ENCODE assay signal across 15 mouse cellular contexts in genomic region chr12:17548505-17548904, GRCm38 (mm10). TPM values are rescaled to one million over a fixed set of nuclear protein-coding genes. Genes with fewer than 3 reads are reported as not detected.
DNase-seq lines count a peak whose midpoint lies in the region; ATAC-seq and TF ChIP-seq lines count a peak whose summit lies in the region.
"Had no signal": no experiment of that assay in that cellular context is flagged by ENCODE, and none has a peak within 500 bp of the region (broad histone marks: within the 10 kb centered on the region; RNA-seq: fewer than 3 reads in every experiment).

No protein-coding gene starts in this region.

- no peak overlapping the region for H3K4me2 ChIP-seq in hindbrain, embryonic 11.5 days (replicated peaks; ENCODE audit: low read depth, low read length)
- peak overlapping the region; percentile 85 for H3K4me2 ChIP-seq in liver, embryonic 14.5 days (ENCODE audit: low read depth)
- no peak overlapping the region for H3K4me2 ChIP-seq in liver, embryonic 11.5 days
- H3K4me2 ChIP-seq: limb, embryonic 13.5 days; lung, embryonic 15.5 days had no signal

- WGBS in hindbrain, embryonic 11.5 days = 66% methylated on average over 5 of the region's 5 CpGs
- WGBS in hindbrain, embryonic 10.5 days = 67% methylated on average over 5 of the region's 5 CpGs
- WGBS in liver, embryonic 14.5 days (ENCODE audit: insufficient replicate concordance) = 83% methylated on average over 5 of the region's 5 CpGs
- 88% methylated on average over 5 of the region's 5 CpGs for WGBS in liver, embryonic 11.5 days

- no peak for TF ChIP-seq EP300 in liver, embryonic 14.5 days (IDR thresholded peaks at IDR 0.05; ENCODE audit: low read depth)

- H3K9me3 ChIP-seq in hindbrain, embryonic 11.5 days (ENCODE audit: control insufficient read depth, low read length) = no peaks in the 10 kb centered on the region
- H3K9me3 ChIP-seq in hindbrain, embryonic 10.5 days = no peaks in the 10 kb centered on the region
- no peaks in the 10 kb centered on the region for H3K9me3 ChIP-seq in liver, embryonic 14.5 days (ENCODE audit: control insufficient read depth, low read length)
- no peaks in the 10 kb centered on the region for H3K9me3 ChIP-seq in liver, embryonic 11.5 days (ENCODE audit: control insufficient read depth, low read length)
- H3K9me3 ChIP-seq: limb, embryonic 13.5 days; lung, embryonic 15.5 days had no signal

- H3K36me3 ChIP-seq in hindbrain, embryonic 11.5 days (ENCODE audit: control insufficient read depth, insufficient read depth, low read length) = no peaks in the 10 kb centered on the region; the same call in 1 of the 2 replicates
- peaks cover 57% of the 10 kb centered on the region for H3K36me3 ChIP-seq in hindbrain, embryonic 10.5 days
- H3K36me3 ChIP-seq in liver, embryonic 14.5 days (replicated peaks; ENCODE audit: control insufficient read depth, insufficient read depth, low read depth) = peaks cover 61% of the 10 kb centered on the region
- H3K36me3 ChIP-seq in liver, embryonic 11.5 days (ENCODE audit: control insufficient read depth, insufficient read depth, low read length) = peaks cover 38% of the 10 kb centered on the region

- no peak for TF ChIP-seq CTCF in liver, embryonic 14.5 days (IDR thresholded peaks at IDR 0.05; ENCODE audit: low read depth)

- H3K4me1 ChIP-seq in hindbrain, embryonic 11.5 days (replicated peaks; ENCODE audit: control insufficient read depth, insufficient read depth, low read length) = no peaks in the 10 kb centered on the region
- peaks cover 20% of the 10 kb centered on the region for H3K4me1 ChIP-seq in hindbrain, embryonic 10.5 days (replicated peaks)
- H3K4me1 ChIP-seq in liver, embryonic 14.5 days (replicated peaks; ENCODE audit: control insufficient read depth in 2 of 2, insufficient read depth in 2 of 2, low read length in 1 of 2) = peaks cover 8 to 15% of the 10 kb centered on the region in 2 experiments
- H3K4me1 ChIP-seq in liver, embryonic 11.5 days (replicated peaks; ENCODE audit: control insufficient read depth, insufficient read depth, low read length) = peaks cover 14% of the 10 kb centered on the region

- ATAC-seq in hindbrain, embryonic 11.5 days (ENCODE audit: low FRiP score) = no peak
- ATAC-seq in liver, embryonic 14.5 days (ENCODE audit: insufficient read depth) = no peak
- no peak for ATAC-seq in liver, embryonic 11.5 days (replicated peaks; ENCODE audit: low FRiP score)
- ATAC-seq: intestine, postnatal 0 days had no signal

- H3K27ac ChIP-seq in hindbrain, embryonic 11.5 days (ENCODE audit: low read depth, low read length) = no peak overlapping the region
- H3K27ac ChIP-seq in hindbrain, embryonic 10.5 days = no peak overlapping the region
- H3K27ac ChIP-seq in liver, embryonic 14.5 days = no peak overlapping the region
- H3K27ac ChIP-seq in liver, embryonic 11.5 days (ENCODE audit: low read depth, low read length) = no peak overlapping the region
- H3K27ac ChIP-seq: limb, embryonic 13.5 days; lung, embryonic 15.5 days had no signal

- H3K9ac ChIP-seq in hindbrain, embryonic 11.5 days (ENCODE audit: low read depth, low read length) = no peak overlapping the region
- no peak overlapping the region for H3K9ac ChIP-seq in liver, embryonic 14.5 days (replicated peaks)
- H3K9ac ChIP-seq in liver, embryonic 11.5 days (ENCODE audit: low read depth, low read length) = no peak overlapping the region
- H3K9ac ChIP-seq: limb, embryonic 13.5 days; lung, embryonic 15.5 days had no signal

- no peaks in the 10 kb centered on the region for H3K27me3 ChIP-seq in hindbrain, embryonic 11.5 days (ENCODE audit: control insufficient read depth, insufficient read depth, low read length)
- H3K27me3 ChIP-seq in hindbrain, embryonic 10.5 days (ENCODE audit: insufficient read depth, poor library complexity, severe bottlenecking) = no peaks in the 10 kb centered on the region
- no peaks in the 10 kb centered on the region for H3K27me3 ChIP-seq in liver, embryonic 14.5 days (ENCODE audit: control insufficient read depth, insufficient read depth, low read length)
- H3K27me3 ChIP-seq in liver, embryonic 11.5 days (replicated peaks; ENCODE audit: control insufficient read depth, insufficient read depth, low read length) = no peaks in the 10 kb centered on the region
- H3K27me3 ChIP-seq: limb, embryonic 13.5 days; lung, embryonic 15.5 days had no signal

- H3K4me3 ChIP-seq in hindbrain, embryonic 11.5 days (ENCODE audit: low read depth, low read length) = no peak overlapping the region
- no peak overlapping the region for H3K4me3 ChIP-seq in hindbrain, embryonic 10.5 days
- no peak overlapping the region for H3K4me3 ChIP-seq in liver, embryonic 14.5 days (ENCODE audit: insufficient read depth in 1 of 2, low read depth in 2 of 2, low read length in 2 of 2)
- H3K4me3 ChIP-seq in liver, embryonic 11.5 days (ENCODE audit: low read depth, low read length) = no peak overlapping the region
- H3K4me3 ChIP-seq: limb, embryonic 13.5 days; lung, embryonic 15.5 days had no signal

- DNase-seq in hindbrain, embryonic 11.5 days (ENCODE audit: low spot score) = peak; percentile 25
- no peak for DNase-seq in hindbrain, embryonic 10.5 days (ENCODE audit: low spot score)
- DNase-seq in liver, embryonic 14.5 days (ENCODE audit: low read depth in 3 of 3, low spot score in 3 of 3) = no peak
- no peak for DNase-seq in liver, embryonic 11.5 days (ENCODE audit: low spot score)
- peak; percentile 60 for DNase-seq in brain, embryonic 18.5 days (ENCODE audit: low read depth, low spot score)
- peak; percentile 20 for DNase-seq in induced T-regulatory cell, adult 2 months (ENCODE audit: low read depth)
- DNase-seq in adrenal gland, postnatal 14 days = no peak
- DNase-seq: cerebellum, postnatal 25 days; gastrocnemius, postnatal 10 days; heart, adult 18-20 months; right cerebral cortex, postnatal 4 days; thymus, postnatal 36 days had no signal

RNA-seq across cellular contexts. Expression of gene Odc1, which starts 3.9 kb away (rescaled TPM):
- 267 and 302 TPM in 2 replicates for polyA plus RNA-seq in hindbrain, embryonic 11.5 days (2014; fragmentation: Nextera tagmentation; extraction: Ambion mirVana)
- 274 and 286 TPM in 2 replicates for polyA plus RNA-seq in hindbrain, embryonic 10.5 days (2016; fragmentation: Nextera tagmentation; extraction: Ambion mirVana)
- 367 and 457 TPM in 2 replicates for polyA plus RNA-seq in liver, embryonic 14.5 days (2012; rRNA removed)
- 444 and 509 TPM in 2 replicates for polyA plus RNA-seq in liver, embryonic 14.5 days (2014; fragmentation: Nextera tagmentation; extraction: Ambion mirVana)
- polyA plus RNA-seq in liver, embryonic 11.5 days (2014; fragmentation: Nextera tagmentation; extraction: Ambion mirVana) = 446 and 497 TPM in 2 replicates
- 246 and 273 TPM in 2 replicates for total RNA-seq in adrenal gland, postnatal 14 days (2021)

Comparison
In these comparisons a context has a peak if more than half of its experiments do, and no peak if none do; other contexts are left out.
1. DNase-seq: peak in hindbrain, embryonic 11.5 days (single experiment), brain, embryonic 18.5 days (single experiment) and induced T-regulatory cell, adult 2 months (single experiment); none in hindbrain, embryonic 10.5 days (single experiment), liver, embryonic 14.5 days (0 of 3), liver, embryonic 11.5 days (single experiment) and adrenal gland, postnatal 14 days (single experiment).